Mouse (Mus musculus) CH12.LX (cell line): ENCODE results near the gene St8sia6.

Source experiments
- CHD2 ChIP-seq: IDR thresholded peaks from 2 replicates; pipeline ENCODE4 v1.6.1; 2011; ENCODE audit warnings: low read length, improper control_type of control experiment
- CTCF ChIP-seq, 2 experiments: IDR thresholded peaks in 1 of 2; conservative IDR thresholded peaks in 1 of 2; 2 replicates each; pipeline ENCODE4 v1.5.1; 2011 to 2012; ENCODE audit warnings: low read depth in 2 of 2, low read length in 2 of 2, improper control_type of control experiment in 1 of 2, inconsistent platforms in 1 of 2, mild to moderate bottlenecking in 1 of 2, moderate library complexity in 1 of 2
- ETS1 ChIP-seq: conservative IDR thresholded peaks from 2 replicates; pipeline ENCODE4 v1.6.1; 2012; ENCODE audit warnings: low read depth, mild to moderate bottlenecking, inconsistent platforms, low read length, improper control_type of control experiment, moderate library complexity
- JUND ChIP-seq: conservative IDR thresholded peaks from 2 replicates; pipeline ENCODE4 v1.6.1; 2011; ENCODE audit warnings: low read depth, low read length, improper control_type of control experiment
- MAFK ChIP-seq: IDR thresholded peaks from 2 replicates; pipeline ENCODE4 v1.6.1; 2011; ENCODE audit warnings: low read length, improper control_type of control experiment; ENCODE audit not compliant: insufficient replicate concordance
- MAZ ChIP-seq: IDR thresholded peaks from 2 replicates; pipeline ENCODE4 v1.6.1; 2012; ENCODE audit warnings: low read depth, mild to moderate bottlenecking, inconsistent platforms, low read length, improper control_type of control experiment, moderate library complexity
- POLR2A ChIP-seq: IDR thresholded peaks from 2 replicates; pipeline ENCODE4 v1.6.1; 2011; ENCODE audit warnings: low read depth, mild to moderate bottlenecking, improper control_type of control experiment, low read length
- RCOR1 ChIP-seq: conservative IDR thresholded peaks from 2 replicates; pipeline ENCODE4 v1.6.1; 2012; ENCODE audit warnings: low read depth, mild to moderate bottlenecking, inconsistent platforms, low read length, improper control_type of control experiment
- UBTF ChIP-seq: IDR thresholded peaks from 2 replicates; pipeline ENCODE4 v1.6.1; 2012; ENCODE audit warnings: low read depth, mild to moderate bottlenecking, inconsistent platforms, low read length, improper control_type of control experiment, moderate library complexity
- USF1 ChIP-seq: IDR thresholded peaks from 2 replicates; pipeline ENCODE4 v1.6.1; 2014; ENCODE audit warnings: low read depth, mild to moderate bottlenecking, inconsistent platforms, low read length, improper control_type of control experiment

- TF ChIP-seq CTCF (conservative IDR thresholded peaks at IDR 0.05 in 1 of 2, IDR thresholded peaks at IDR 0.05 in 1 of 2; ENCODE audit: low read depth in 2 of 2, low read length in 2 of 2), result no peak
- no peak for TF ChIP-seq UBTF
- no peak for TF ChIP-seq ETS1
- no peak for TF ChIP-seq USF1
- TF ChIP-seq JUND, result no peak
- TF ChIP-seq CHD2, result no peak
- no peak for TF ChIP-seq MAZ
- TF ChIP-seq POLR2A, result no peak
- TF ChIP-seq MAFK, result no peak
- no peak for TF ChIP-seq RCOR1
Observed at GRCm38 (mm10) chr2:13793969-13794363, at the start of gene St8sia6.
